Mouse (Mus musculus) forebrain, embryonic 16.5 days (tissue): Measurements from ENCODE around the gene Acads. TPM values are rescaled to one million over a fixed set of nuclear protein-coding genes. Genes with fewer than 3 reads are reported as not detected.
"Not testable (repeated sequence)": the region's sequence is repeated elsewhere in the genome, so short reads cannot be mapped to it uniquely, and the experiment has no call there.

Experiments used
- ATAC-seq: fragments of 200-750 bp; cut with Nextera tagmentation; 2 replicates; pipeline ENCODE4 v1.8.0; 2017; ENCODE audit warnings: mild to moderate bottlenecking, moderate library complexity
- H3K27ac ChIP-seq: fragments of 300-500 bp; sonication (generic); 2 replicates; pipeline ENCODE4 v1.5.1; 2014; ENCODE audit warnings: low read length, control low read depth
- H3K27me3 ChIP-seq: fragments of 300-500 bp; sonication (generic); replicated peaks from 2 replicates; pipeline ENCODE4 v1.6.1; 2014; ENCODE audit warnings: low read length; ENCODE audit not compliant: control insufficient read depth, insufficient read depth
- H3K36me3 ChIP-seq: fragments of 300-500 bp; sonication (generic); 2 replicates; pipeline ENCODE4 v1.6.1; 2014; ENCODE audit not compliant: control insufficient read depth, insufficient read depth
- H3K4me1 ChIP-seq: fragments of 300-500 bp; sonication (generic); replicated peaks from 2 replicates; pipeline ENCODE4 v1.6.1; 2014; ENCODE audit warnings: low read length; ENCODE audit not compliant: control insufficient read depth, insufficient read depth
- H3K4me2 ChIP-seq: fragments of 300-500 bp; sonication (generic); 2 replicates; pipeline ENCODE4 v1.6.1; 2014; ENCODE audit warnings: mild to moderate bottlenecking, low read length, control low read depth
- H3K4me3 ChIP-seq: fragments of 300-500 bp; sonication (generic); replicated peaks from 2 replicates; pipeline ENCODE4 v1.5.1; 2014; ENCODE audit warnings: mild to moderate bottlenecking, low read length, control low read depth
- H3K9ac ChIP-seq: fragments of 300-500 bp; sonication (generic); replicated peaks from 2 replicates; pipeline ENCODE4 v1.6.1; 2014; ENCODE audit warnings: low read depth, low read length, control low read depth
- H3K9me3 ChIP-seq: fragments of 300-500 bp; sonication (generic); 2 replicates; pipeline ENCODE4 v1.6.1; 2016; ENCODE audit warnings: low read length; ENCODE audit not compliant: control insufficient read depth
- WGBS: fragments of 180-500 bp; shearing (Covaris S2); extraction: QIAGEN DNeasy Blood & Tissue Kit; methylation state at CpG from one replicate; pipeline ENCODE4 v1.1.7; 2014; 5-methylcytosine and 5-hydroxymethylcytosine counted together
- polyA plus RNA-seq: library from polyadenylated mRNA; unstranded; fragments of >200 nt; fragmentation: Nextera tagmentation; extraction: Ambion mirVana; gene quantifications from 2 replicates; pipeline ENCODE4 v1.2.1, GENCODE M21; 2015

The Acads gene
- 18.0 and 19.8 TPM in 2 replicates for polyA plus RNA-seq

GRCm38 (mm10) chr5:115118961-115119570, at the start of gene Acads:
Acads (minus strand) TSS chr5:115119346.
- no peaks in the 10 kb centered on the region for H3K27me3 ChIP-seq
- H3K27ac ChIP-seq: no peak within 1 kb of the TSS; the same call in 1 of the 2 replicates
- H3K4me1 ChIP-seq: peaks cover 11% of the 10 kb centered on the region
- peak within 1 kb of the TSS; percentile 68 for H3K9ac ChIP-seq
- peak within 1 kb of the TSS; percentile 57 for H3K4me3 ChIP-seq
- peak within 1 kb of the TSS; percentile 71 for H3K4me2 ChIP-seq
- ATAC-seq: peak; percentile 86
- H3K9me3 ChIP-seq: no peaks in the 10 kb centered on the region
- H3K36me3 ChIP-seq: 0 out of 2 replicates have a peak, but pooled peaks cover 1% of the 10 kb centered on the region
- WGBS: under 1% methylated on average over 39 of the region's 39 CpGs

- H3K27ac ChIP-seq: no peak overlapping the region
- no peaks in the 10 kb centered on the region for H3K36me3 ChIP-seq
- ATAC-seq: no peak
- no peak overlapping the region for H3K4me2 ChIP-seq
- H3K9me3 ChIP-seq: no peaks in the 10 kb centered on the region
- 80% methylated on average over 6 of the region's 6 CpGs for WGBS
- no peak overlapping the region for H3K9ac ChIP-seq
- H3K27me3 ChIP-seq: no peaks in the 10 kb centered on the region
- H3K4me3 ChIP-seq: no peak overlapping the region
- H3K4me1 ChIP-seq: 0 out of 2 replicates have a peak, but pooled peaks cover 3% of the 10 kb centered on the region
Observed at GRCm38 (mm10) chr5:115167396-115167795, 48.2 kb upstream of the Acads start.

- Histone ChIP-seq H3K4me1 (0 out of 2 replicates have a peak, but pooled peaks cover 3% of the 10 kb centered on the region), H3K27ac (no peak overlapping the region), H3K27me3 (no peaks in the 10 kb centered on the region), H3K9me3 (no peaks in the 10 kb centered on the region), H3K36me3 (no peaks in the 10 kb centered on the region), H3K9ac (no peak overlapping the region), H3K4me2 (no peak overlapping the region), H3K4me3 (no peak overlapping the region)
- no peak for ATAC-seq
- 84% methylated on average over 7 of the region's 7 CpGs for WGBS
Observed at GRCm38 (mm10) chr5:115166815-115167194, 47.7 kb upstream of the Acads start.

GRCm38 (mm10) chr5:115165895-115166814, 47.0 kb upstream of the Acads start:
- H3K27me3 ChIP-seq: no peaks in the 10 kb centered on the region
- WGBS: 50% methylated on average over 11 of the region's 11 CpGs
- no peaks in the 10 kb centered on the region for H3K9me3 ChIP-seq
- no peaks in the 10 kb centered on the region for H3K36me3 ChIP-seq
- H3K9ac ChIP-seq: no peak overlapping the region
- H3K27ac ChIP-seq: no peak overlapping the region
- ATAC-seq: no peak
- H3K4me2 ChIP-seq: no peak overlapping the region
- 0 out of 2 replicates have a peak, but pooled peaks cover 3% of the 10 kb centered on the region for H3K4me1 ChIP-seq
- H3K4me3 ChIP-seq: no peak overlapping the region

- H3K4me2 ChIP-seq: no peak overlapping the region
- no peaks in the 10 kb centered on the region for H3K9me3 ChIP-seq
- no peak overlapping the region for H3K27ac ChIP-seq
- H3K27me3 ChIP-seq: no peaks in the 10 kb centered on the region
- no peak overlapping the region for H3K9ac ChIP-seq
- 0 out of 2 replicates have a peak, but pooled peaks cover 3% of the 10 kb centered on the region for H3K4me1 ChIP-seq
- H3K36me3 ChIP-seq: no peaks in the 10 kb centered on the region
- 67% methylated on average over 9 of the region's 9 CpGs for WGBS
- no peak overlapping the region for H3K4me3 ChIP-seq
- no peak for ATAC-seq
Observed at GRCm38 (mm10) chr5:115165351-115165750, 46.2 kb upstream of the Acads start.

- H3K9ac ChIP-seq, H3K36me3 ChIP-seq, H3K9me3 ChIP-seq, H3K27me3 ChIP-seq, H3K27ac ChIP-seq, ATAC-seq, H3K4me1 ChIP-seq, H3K4me3 ChIP-seq, H3K4me2 ChIP-seq: not testable (repeated sequence)
- WGBS: 85% methylated on average over 4 of the region's 4 CpGs
Observed at GRCm38 (mm10) chr5:115164446-115164845, 45.3 kb upstream of the Acads start.

- Histone ChIP-seq H3K27me3 (no peaks in the 10 kb centered on the region), H3K4me2 (no peak overlapping the region), H3K36me3 (no peaks in the 10 kb centered on the region), H3K9ac (no peak overlapping the region), H3K9me3 (no peaks in the 10 kb centered on the region), H3K4me1 (peaks cover 6% of the 10 kb centered on the region), H3K27ac (no peak overlapping the region), H3K4me3 (no peak overlapping the region)
- WGBS: 40% methylated on average over 8 of the region's 8 CpGs
- ATAC-seq: no peak
Observed at GRCm38 (mm10) chr5:115163563-115163962, 44.4 kb upstream of the Acads start.

GRCm38 (mm10) chr5:115161940-115162279, 42.8 kb upstream of the Acads start:
- not testable (repeated sequence) for H3K9ac ChIP-seq, H3K4me2 ChIP-seq, H3K27ac ChIP-seq, H3K4me3 ChIP-seq, H3K9me3 ChIP-seq, H3K36me3 ChIP-seq, ATAC-seq, H3K27me3 ChIP-seq
- 60% methylated on average over 1 of the region's 1 CpGs for WGBS
- peaks cover 11% of the 10 kb centered on the region for H3K4me1 ChIP-seq

- H3K4me3 ChIP-seq: no peak overlapping the region
- H3K27ac ChIP-seq: no peak overlapping the region
- H3K9ac ChIP-seq: no peak overlapping the region
- ATAC-seq: no peak
- H3K9me3 ChIP-seq: no peaks in the 10 kb centered on the region
- 52% methylated on average over 13 of the region's 13 CpGs for WGBS
- no peak overlapping the region for H3K4me2 ChIP-seq
- H3K36me3 ChIP-seq: no peaks in the 10 kb centered on the region
- H3K27me3 ChIP-seq: no peaks in the 10 kb centered on the region
- peaks cover 17% of the 10 kb centered on the region for H3K4me1 ChIP-seq
Observed at GRCm38 (mm10) chr5:115161064-115161939, 42.2 kb upstream of the Acads start.
